Mouse (Mus musculus) forebrain, embryonic 16.5 days (tissue): ENCODE data around the gene Ppp1r14a. TPM values are rescaled to one million over a fixed set of nuclear protein-coding genes. Genes with fewer than 3 reads are reported as not detected.
A peak's percentile ranks its signal among the peaks of the same experiment; 100 is the strongest.

Experiments
- ATAC-seq: fragments of 200-750 bp; cut with Nextera tagmentation; 2 replicates; pipeline ENCODE4 v1.8.0; 2017; ENCODE audit warnings: mild to moderate bottlenecking, moderate library complexity
- H3K27ac ChIP-seq: fragments of 300-500 bp; sonication (generic); 2 replicates; pipeline ENCODE4 v1.5.1; 2014; ENCODE audit warnings: low read length, control low read depth
- H3K27me3 ChIP-seq: fragments of 300-500 bp; sonication (generic); replicated peaks from 2 replicates; pipeline ENCODE4 v1.6.1; 2014; ENCODE audit warnings: low read length; ENCODE audit not compliant: control insufficient read depth, insufficient read depth
- H3K36me3 ChIP-seq: fragments of 300-500 bp; sonication (generic); 2 replicates; pipeline ENCODE4 v1.6.1; 2014; ENCODE audit not compliant: control insufficient read depth, insufficient read depth
- H3K4me1 ChIP-seq: fragments of 300-500 bp; sonication (generic); replicated peaks from 2 replicates; pipeline ENCODE4 v1.6.1; 2014; ENCODE audit warnings: low read length; ENCODE audit not compliant: control insufficient read depth, insufficient read depth
- H3K4me2 ChIP-seq: fragments of 300-500 bp; sonication (generic); 2 replicates; pipeline ENCODE4 v1.6.1; 2014; ENCODE audit warnings: mild to moderate bottlenecking, low read length, control low read depth
- H3K4me3 ChIP-seq: fragments of 300-500 bp; sonication (generic); replicated peaks from 2 replicates; pipeline ENCODE4 v1.5.1; 2014; ENCODE audit warnings: mild to moderate bottlenecking, low read length, control low read depth
- H3K9ac ChIP-seq: fragments of 300-500 bp; sonication (generic); replicated peaks from 2 replicates; pipeline ENCODE4 v1.6.1; 2014; ENCODE audit warnings: low read depth, low read length, control low read depth
- H3K9me3 ChIP-seq: fragments of 300-500 bp; sonication (generic); 2 replicates; pipeline ENCODE4 v1.6.1; 2016; ENCODE audit warnings: low read length; ENCODE audit not compliant: control insufficient read depth
- WGBS: fragments of 180-500 bp; shearing (Covaris S2); extraction: QIAGEN DNeasy Blood & Tissue Kit; methylation state at CpG from one replicate; pipeline ENCODE4 v1.1.7; 2014; 5-methylcytosine and 5-hydroxymethylcytosine counted together
- polyA plus RNA-seq: library from polyadenylated mRNA; unstranded; fragments of >200 nt; fragmentation: Nextera tagmentation; extraction: Ambion mirVana; gene quantifications from 2 replicates; pipeline ENCODE4 v1.2.1, GENCODE M21; 2015

The Ppp1r14a gene
- 4.3 and 6.1 TPM in 2 replicates for polyA plus RNA-seq

DNA sequence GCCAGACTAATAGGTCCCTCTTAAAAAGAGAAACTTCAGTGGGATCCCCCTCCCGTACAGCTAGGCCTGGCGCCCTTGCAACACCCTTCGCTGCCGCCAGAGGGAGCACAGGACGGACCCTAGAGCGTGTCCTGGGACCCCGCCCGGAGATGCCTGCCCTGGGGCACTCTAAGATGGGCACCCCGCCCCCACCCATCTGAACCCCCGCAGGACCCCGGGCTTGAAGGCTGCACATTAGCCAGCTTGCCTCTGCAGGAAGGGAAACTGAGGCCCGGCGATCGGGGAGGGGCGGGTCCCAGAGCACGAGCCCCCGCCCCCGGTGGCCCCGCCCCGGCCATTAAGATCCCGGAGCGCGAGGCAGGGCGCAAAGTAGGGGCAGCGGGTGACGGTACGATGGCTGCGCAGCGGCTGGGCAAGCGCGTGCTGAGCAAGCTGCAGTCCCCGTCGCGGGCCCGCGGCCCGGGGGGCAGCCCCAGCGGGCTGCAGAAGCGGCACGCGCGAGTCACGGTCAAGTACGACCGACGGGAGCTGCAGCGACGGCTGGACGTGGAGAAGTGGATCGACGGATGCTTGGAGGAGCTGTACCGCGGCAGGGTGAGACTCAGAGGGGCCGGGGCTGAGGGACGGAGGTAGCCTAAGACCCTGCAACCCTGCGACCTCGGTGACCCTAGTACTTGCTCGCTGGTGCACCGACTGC is at the start of gene Ppp1r14a:
TSS of gene Ppp1r14a (plus strand) at position 367 of the 697 bp plus-strand sequence.
- Histone ChIP-seq H3K27ac (no peak within 1 kb of the TSS), H3K27me3 (no peaks in the 10 kb centered on the region)
- peak; percentile 25; the same call in 1 of the 2 replicates for ATAC-seq

DNA sequence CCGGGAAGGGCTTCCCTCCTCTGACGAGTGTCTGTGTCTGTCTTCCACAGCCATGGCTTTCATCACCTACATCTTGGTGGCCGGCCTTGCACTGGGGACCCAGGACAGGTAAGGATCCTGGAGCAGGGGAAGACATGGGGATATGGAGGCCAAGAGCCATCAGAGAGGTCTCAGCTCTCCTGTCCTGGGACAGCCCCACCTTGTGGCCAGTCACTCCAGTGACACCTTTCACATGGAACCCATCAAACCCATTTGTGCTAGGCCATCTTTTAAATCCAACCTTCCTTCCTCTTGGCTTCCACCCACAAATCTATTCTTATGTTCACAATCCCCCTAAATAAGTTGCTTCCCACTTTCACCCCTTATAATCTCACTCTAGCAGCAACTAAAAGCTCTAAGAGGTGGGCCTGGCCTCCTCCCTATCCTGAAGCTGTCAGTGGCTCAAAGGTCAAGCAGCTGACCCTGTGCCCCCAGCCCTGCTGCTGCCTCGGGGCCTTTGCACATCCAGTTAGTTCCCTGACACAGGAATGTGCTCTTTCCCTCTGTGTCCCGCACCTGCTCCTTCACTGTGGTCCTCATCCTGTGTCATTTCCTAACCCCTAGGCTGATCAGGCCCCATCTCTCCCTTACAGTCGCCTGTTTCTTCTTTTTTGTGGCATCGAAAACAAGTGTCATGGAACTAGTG is 44.2 kb upstream of the Ppp1r14a start:
- Histone ChIP-seq H3K4me3 (no peak overlapping the region), H3K9ac (no peak overlapping the region), H3K9me3 (no peaks in the 10 kb centered on the region), H3K4me2 (no peak overlapping the region), H3K27me3 (peaks cover 5% of the 10 kb centered on the region; the same call in 1 of the 2 replicates), H3K36me3 (no peaks in the 10 kb centered on the region; the same call in 1 of the 2 replicates), H3K4me1 (peaks cover 5% of the 10 kb centered on the region; the same call in 1 of the 2 replicates), H3K27ac (no peak overlapping the region)
- ATAC-seq = no peak
- 84% methylated on average over 7 of the region's 7 CpGs for WGBS

More for the DNA sequence above, at the start of gene Ppp1r14a:
- Histone ChIP-seq H3K4me2 (peak within 1 kb of the TSS; percentile 91), H3K9ac (peak within 1 kb of the TSS; percentile 70), H3K4me1 (peaks cover 37% of the 10 kb centered on the region), H3K9me3 (no peaks in the 10 kb centered on the region), H3K4me3 (peak within 1 kb of the TSS; percentile 60), H3K36me3 (no peaks in the 10 kb centered on the region)
- under 1% methylated on average over 59 of the region's 59 CpGs for WGBS

DNA sequence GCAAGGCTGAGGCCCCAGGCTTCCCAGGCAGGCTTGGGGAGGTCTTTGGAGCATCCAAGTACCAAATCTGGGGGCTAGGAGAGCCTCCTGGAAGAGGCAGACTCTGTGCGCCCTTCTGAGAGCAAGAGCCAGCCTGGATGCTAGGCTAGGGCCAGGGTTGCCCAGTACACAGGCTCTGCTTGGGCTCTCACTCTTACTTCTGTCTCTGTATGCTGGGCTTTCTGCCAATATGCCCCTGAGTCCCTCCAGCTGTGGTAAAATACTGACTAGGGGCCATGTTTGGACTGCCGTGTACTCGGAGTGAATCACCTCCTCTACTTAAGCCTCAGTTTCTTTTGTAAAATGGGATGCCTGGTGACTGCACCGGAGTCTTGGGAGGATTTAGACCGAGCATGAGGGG is 43.1 kb upstream of the Ppp1r14a start:
- H3K9ac ChIP-seq = no peak overlapping the region
- 81% methylated on average over 5 of the region's 5 CpGs for WGBS
- H3K9me3 ChIP-seq = no peaks in the 10 kb centered on the region
- H3K4me3 ChIP-seq = no peak overlapping the region
- H3K27me3 ChIP-seq = peaks cover 5% of the 10 kb centered on the region; the same call in 1 of the 2 replicates
- no peak overlapping the region for H3K27ac ChIP-seq
- no peak overlapping the region for H3K4me2 ChIP-seq
- H3K4me1 ChIP-seq = peaks cover 5% of the 10 kb centered on the region; the same call in 1 of the 2 replicates
- H3K36me3 ChIP-seq = no peaks in the 10 kb centered on the region; the same call in 1 of the 2 replicates
- ATAC-seq = no peak

DNA sequence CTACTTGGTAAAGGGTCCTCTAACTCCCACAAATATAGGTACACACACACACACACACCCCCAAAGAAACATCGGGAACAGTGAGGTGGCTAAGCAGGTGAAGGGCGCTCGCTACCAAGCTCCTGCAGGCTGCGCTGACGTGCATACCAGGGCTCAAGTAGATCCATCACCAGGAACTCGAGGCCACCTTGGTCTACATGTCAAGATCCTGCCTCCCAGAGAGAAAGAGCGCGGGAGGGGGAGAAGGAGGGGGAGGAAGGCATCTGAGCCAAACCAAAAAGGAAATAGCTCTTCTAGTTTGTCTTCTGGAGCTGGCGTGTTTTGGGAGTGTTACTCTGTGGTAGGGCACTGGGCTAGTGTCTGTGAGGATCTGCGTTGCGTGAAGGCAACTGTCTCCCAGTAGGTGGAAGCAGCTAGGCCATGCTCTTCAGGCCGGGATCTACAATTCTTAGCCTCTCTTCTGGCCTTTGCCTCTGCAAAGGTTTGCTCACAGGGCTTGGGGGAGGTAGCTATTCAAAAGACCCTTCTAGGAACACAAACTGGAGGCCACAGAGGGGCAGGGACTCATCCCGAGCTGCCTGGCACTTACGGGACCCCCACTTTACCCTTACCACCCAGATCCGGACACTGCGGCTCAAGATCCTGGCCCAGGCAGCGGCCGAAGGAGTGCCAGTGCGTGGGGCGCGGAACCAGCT is 42.3 kb upstream of the Ppp1r14a start:
- Histone ChIP-seq H3K36me3 (no peaks in the 10 kb centered on the region; the same call in 1 of the 2 replicates), H3K9ac (no peak overlapping the region), H3K9me3 (no peaks in the 10 kb centered on the region), H3K4me2 (no peak overlapping the region), H3K4me3 (no peak overlapping the region), H3K4me1 (peaks cover 5% of the 10 kb centered on the region; the same call in 1 of the 2 replicates), H3K27ac (no peak overlapping the region), H3K27me3 (peaks cover 5% of the 10 kb centered on the region; the same call in 1 of the 2 replicates)
- no peak for ATAC-seq
- 89% methylated on average over 21 of the region's 21 CpGs for WGBS

DNA sequence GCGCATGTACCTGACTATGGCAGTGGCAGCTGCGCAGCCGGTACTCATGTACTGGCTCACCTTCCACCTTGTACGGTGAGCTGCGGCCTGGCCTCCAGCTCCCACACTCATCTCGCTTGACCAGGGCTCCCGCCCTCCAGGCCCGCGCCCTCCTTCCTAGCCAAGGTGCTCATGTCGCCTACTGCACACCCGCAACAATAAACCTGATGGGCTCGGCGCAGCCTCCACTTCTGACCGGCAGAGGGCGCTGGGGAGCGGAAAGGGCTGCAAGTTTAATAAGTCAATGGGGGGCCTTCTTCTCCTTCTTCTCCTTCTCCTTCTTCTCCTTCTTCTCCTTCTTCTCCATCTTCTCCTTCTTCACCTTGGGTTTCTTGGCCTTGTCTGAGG is 41.8 kb upstream of the Ppp1r14a start:
- WGBS = 25% methylated on average over 16 of the region's 16 CpGs
- Histone ChIP-seq H3K9ac (no peak overlapping the region), H3K36me3 (no peaks in the 10 kb centered on the region; the same call in 1 of the 2 replicates), H3K9me3 (no peaks in the 10 kb centered on the region), H3K4me3 (no peak overlapping the region), H3K27me3 (peaks cover 5% of the 10 kb centered on the region; the same call in 1 of the 2 replicates), H3K27ac (no peak overlapping the region), H3K4me2 (no peak overlapping the region), H3K4me1 (peaks cover 5% of the 10 kb centered on the region; the same call in 1 of the 2 replicates)
- ATAC-seq = no peak

DNA sequence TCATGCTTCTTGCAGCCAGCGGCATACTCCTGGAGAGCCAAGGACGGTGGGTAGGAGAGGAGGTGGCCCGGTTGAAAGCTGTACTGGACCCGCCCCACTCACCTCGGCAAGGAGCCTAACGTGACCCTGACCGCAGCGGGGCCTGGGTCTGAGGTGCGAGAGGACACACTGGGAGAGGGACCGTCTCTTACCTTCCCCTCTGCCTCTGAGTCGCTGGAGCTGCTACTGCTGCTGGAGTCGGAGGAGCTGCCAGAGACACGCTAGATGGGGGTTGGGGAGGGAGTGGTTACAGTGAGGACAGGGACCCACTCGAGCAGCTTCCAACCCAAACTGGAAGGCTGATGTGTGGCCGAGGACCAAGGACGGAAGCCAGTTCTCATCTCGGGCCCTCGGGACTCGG is 41.4 kb upstream of the Ppp1r14a start:
- Histone ChIP-seq H3K9me3 (no peaks in the 10 kb centered on the region), H3K36me3 (no peaks in the 10 kb centered on the region; the same call in 1 of the 2 replicates), H3K27me3 (peaks cover 5% of the 10 kb centered on the region; the same call in 1 of the 2 replicates), H3K4me2 (peak overlapping the region; percentile 13), H3K4me3 (no peak overlapping the region), H3K4me1 (peaks cover 5% of the 10 kb centered on the region; the same call in 1 of the 2 replicates), H3K9ac (0 out of 2 replicates have a peak overlapping the region, but pooled peaks have one; percentile 9), H3K27ac (no peak overlapping the region)
- whole genome bisulfite sequencing = 18% methylated on average over 19 of the region's 19 CpGs
- ATAC-seq = no peak

DNA sequence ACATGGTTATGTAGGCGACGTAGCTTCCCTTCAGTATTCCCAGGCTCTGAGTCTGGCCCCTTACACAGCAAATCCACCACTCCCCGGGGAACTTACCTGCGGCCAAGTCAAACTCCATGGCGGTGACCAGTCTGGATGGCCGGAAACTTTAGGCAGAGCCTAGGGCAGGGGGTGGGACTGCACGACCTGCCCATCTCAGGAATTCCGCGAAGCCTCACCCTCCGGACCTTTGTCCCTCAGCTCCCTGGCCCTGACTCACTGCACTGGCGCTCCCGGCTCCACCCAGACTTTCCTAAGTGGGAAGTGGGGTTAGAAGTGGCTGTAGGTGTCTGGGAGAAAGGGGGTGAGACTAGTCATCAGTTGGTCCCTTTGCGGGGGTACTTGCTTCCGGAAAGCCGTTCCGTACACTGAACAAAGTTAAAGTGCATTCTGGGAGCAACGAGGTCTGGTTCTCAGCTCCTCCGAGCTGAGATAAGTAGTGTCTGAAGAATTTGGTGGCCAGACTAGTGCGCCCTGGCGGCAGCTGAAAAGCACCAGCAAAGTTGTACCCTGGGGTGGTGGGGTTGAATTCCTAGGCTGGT is 40.8 kb upstream of the Ppp1r14a start, which contains the start of gene 2200002D01Rik:
TSS of gene 2200002D01Rik (minus strand) at position 206 of the 581 bp plus-strand sequence.
- Histone ChIP-seq H3K4me3 (no peak within 1 kb of the TSS), H3K4me2 (peak within 1 kb of the TSS; percentile 13), H3K9ac (0 out of 2 replicates have a peak within 1 kb of the TSS, but pooled peaks have one; percentile 9), H3K27ac (no peak within 1 kb of the TSS), H3K4me1 (peaks cover 5% of the 10 kb centered on the region; the same call in 1 of the 2 replicates), H3K36me3 (no peaks in the 10 kb centered on the region; the same call in 1 of the 2 replicates), H3K9me3 (no peaks in the 10 kb centered on the region), H3K27me3 (peaks cover 5% of the 10 kb centered on the region; the same call in 1 of the 2 replicates)
- ATAC-seq = no peak
- 20% methylated on average over 20 of the region's 20 CpGs for WGBS

DNA sequence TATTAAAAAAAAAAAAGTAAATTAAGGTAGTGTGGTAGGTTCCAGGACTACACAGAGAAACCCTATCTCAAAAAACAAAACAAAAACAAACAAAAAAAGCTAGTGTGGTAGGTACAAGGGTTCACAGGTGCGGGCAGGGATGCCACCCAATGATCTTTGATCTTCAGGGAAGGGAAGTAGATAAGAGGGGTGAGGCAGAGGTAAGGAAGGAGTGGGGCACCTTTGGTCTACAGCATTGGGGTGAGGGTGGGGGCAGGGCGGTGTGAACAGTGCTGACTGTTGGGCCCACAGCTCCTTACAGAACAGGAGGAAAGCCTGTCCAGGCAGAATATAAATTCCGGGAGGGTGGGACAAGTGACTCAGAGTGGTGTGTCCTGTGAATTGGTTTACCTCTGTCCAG is 37.9 kb upstream of the Ppp1r14a start:
- Histone ChIP-seq H3K27ac (no peak overlapping the region), H3K4me1 (peaks cover 5% of the 10 kb centered on the region; the same call in 1 of the 2 replicates), H3K9me3 (no peaks in the 10 kb centered on the region), H3K4me2 (no peak overlapping the region), H3K9ac (no peak overlapping the region), H3K4me3 (no peak overlapping the region), H3K27me3 (peaks cover 5% of the 10 kb centered on the region; the same call in 1 of the 2 replicates), H3K36me3 (no peaks in the 10 kb centered on the region)
- WGBS = 90% methylated on average over 3 of the region's 3 CpGs
- ATAC-seq = no peak
